Mouse (Mus musculus) cerebellum, adult (tissue): Measurements from ENCODE around the gene Gm20521.

Source experiments
- ATAC-seq: cut with Nextera tagmentation; 2 replicates; pipeline ENCODE4 v1.9.2; 2017; ENCODE audit warnings: mild to moderate bottlenecking, moderate library complexity, mixed read lengths; ENCODE audit not compliant: insufficient number of reproducible peaks, low FRiP score, low TSS enrichment

Gene Gm20521

DNA sequence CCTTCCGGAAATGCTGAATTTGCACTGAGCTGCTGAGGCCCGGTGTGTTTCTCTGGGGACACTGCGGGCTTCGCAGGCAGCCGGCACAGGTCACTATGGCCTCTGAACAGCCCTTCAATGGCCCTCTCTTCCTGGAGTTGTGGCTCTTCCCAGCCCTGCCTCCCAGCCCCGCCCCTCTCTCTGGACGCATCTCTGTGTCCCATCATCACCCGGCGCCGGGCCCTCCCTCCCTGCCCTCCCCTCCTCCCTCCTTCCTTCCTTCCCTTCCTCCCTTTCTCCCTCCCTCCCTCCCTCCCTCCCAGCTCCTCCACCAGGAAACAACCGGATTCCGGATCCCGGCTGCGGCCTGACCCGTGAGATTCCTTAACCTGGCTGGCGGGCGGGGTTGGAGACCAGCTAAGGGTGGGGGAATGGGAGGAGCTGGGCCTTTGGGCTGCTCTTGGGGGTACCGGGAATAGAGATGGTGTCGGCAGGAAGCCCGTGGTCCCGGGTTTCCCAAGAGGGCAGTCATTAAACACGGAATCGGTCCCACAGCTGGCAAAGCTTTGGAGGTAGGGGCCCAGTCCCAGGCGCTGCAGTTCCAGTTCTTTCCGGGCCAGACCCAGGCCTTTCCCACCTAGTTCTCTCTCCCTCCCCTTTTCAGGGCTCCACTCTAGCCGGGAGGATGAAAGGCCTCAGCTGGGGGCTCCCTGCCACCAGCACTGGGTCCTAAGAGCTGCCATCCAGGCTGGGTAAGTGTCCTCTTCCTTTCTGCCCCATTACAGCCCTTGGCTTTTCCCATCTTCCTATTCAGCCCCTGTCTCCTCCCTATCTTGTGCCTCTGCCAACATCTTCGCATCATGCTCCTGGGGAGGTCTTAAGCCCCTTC lies at the start of gene Gm20521, which contains the start of gene Bcl2l2:
Gm20521 (plus strand) TSS at position 288 of the 868 bp plus-strand sequence.
Bcl2l2 (plus strand) TSS at position 224 of the 868 bp plus-strand sequence.
- ATAC-seq = peak; percentile 78

DNA sequence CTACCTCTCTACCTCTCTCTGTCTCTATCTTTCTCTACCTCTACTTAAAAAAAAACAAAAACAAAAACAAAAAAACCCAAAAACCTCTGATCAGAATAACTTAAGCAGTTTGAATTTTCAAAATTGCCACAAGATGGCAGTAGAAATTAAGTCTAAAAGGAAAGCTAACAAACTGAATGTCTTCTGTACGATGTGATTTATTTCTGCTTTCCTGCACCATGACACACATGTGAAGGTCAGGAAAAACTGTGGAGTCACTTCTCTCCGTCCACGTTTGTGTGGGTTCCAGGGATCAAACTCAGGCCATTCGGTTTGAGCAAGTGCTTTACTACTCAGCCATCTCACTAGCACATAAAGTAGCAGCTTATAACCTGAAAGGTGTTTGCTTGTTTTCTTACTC lies 39.8 kb upstream of the Gm20521 start:
- no peak for ATAC-seq

DNA sequence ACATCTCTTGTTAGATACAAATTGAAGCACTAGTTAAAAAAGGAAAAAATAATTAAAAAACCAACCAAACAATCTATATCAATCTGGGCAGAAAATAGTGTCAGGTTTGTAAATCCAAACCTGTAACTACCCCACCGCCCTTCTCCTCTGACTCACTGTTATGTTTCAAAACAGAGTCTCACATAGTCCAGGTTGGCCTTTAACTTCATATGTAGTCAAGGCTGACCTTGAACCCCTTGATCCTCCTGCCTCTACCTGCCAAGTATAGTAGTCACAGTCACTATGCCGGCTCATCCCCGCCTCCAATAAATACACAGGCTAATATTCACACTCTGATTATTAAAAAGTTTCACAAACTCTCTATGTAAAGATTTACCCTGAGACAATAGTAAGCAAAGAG lies 27.5 kb upstream of the Gm20521 start:
- ATAC-seq = no peak

DNA sequence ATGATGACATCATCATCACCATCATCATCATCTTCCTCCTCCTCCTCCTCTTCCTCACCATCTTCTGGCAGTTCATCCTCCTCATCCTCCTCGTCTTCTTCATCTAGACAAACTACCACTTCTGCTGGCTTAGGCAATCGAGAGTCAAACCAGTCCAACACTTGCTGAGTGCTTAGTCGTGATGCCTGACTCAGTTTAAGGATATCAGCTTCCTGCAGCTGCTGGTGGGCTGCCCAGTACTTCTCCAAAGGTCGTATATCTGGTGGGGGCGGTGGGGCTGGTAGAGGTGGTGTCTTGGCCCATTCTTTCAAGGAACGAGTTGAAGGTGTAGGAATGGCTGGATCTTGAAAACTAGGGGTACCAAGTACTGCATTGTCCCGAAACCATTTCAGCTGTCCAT lies 26.5 kb upstream of the Gm20521 start:
- no peak for ATAC-seq

DNA sequence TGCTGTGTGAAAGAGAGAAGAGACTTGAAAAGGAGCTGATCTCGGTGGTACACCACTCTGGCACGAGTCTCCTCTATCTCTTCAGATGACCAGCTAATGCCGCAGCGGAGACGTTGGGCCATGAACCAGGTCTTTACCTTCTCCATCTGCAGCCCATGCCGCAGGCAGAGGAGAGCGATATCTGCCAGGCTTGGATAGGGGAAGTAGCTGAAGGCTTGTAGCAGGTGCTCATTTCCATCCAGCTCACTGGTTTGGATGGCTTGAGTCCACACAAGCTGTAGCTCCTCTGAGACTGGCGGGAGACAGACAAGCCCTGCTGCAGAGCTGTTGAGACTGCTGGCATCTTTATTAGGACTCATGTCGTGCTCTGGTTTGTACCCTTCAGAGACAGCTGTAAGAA lies 25.4 kb upstream of the Gm20521 start:
- peak; percentile 86 for ATAC-seq

DNA sequence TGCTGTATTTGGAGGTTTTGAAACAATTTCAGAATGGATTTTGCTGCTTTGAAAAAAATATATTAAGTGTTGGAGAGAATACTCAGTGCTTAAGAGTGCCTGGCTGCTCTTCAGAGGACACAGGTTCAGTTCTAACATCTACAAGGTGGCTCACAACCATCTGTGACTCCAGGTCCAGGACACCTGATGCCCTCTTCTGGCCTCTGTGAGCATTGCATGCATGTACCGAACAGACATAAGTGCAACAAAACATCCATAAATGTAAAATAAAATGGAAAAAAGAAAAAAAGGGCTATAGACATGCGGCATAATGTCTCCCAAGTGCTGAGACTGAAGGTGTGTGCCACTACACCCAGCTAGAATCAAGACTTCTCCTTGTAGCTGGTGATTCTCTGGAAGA lies 22.7 kb upstream of the Gm20521 start:
- no peak for ATAC-seq

DNA sequence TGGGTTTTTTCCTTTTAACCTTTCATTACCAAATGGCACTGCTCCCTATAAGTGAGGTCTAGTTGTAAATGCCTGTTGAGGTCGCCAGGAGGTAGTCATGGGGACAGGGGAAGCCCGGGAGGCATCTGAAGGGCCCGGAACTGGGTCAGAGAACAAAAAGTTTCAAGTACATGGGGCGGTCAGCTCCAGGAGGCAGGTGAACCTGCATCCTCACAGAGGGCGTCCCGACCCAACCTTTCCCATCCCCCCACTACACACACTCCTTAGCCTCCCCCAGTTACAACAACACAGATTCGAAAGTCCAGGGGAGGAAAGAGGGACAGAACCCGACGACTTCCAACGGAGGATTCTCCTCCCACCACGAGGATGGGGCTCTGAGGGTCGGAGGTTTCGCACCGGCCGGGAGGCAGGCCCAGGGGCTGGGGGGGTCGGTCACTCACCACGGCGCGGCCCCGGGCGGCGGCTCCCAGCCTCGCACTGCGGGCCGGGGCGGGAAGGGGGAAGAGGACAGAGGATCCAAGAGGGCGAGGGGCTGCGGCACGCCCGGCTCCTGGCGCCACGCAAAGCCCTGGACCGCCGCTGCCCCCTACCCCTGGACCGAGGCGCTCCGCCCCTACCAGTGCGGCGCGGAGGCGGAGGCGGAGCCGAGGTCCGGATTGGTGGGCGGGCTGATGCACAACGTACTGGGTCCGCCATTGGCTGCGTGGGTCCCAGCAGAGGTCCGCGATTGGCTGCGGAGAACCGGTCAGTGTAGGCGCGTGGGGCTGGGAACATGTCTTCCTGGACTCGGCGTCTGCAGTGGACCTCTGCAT lies 19.5 kb upstream of the Gm20521 start:
- ATAC-seq = peak; percentile 99

DNA sequence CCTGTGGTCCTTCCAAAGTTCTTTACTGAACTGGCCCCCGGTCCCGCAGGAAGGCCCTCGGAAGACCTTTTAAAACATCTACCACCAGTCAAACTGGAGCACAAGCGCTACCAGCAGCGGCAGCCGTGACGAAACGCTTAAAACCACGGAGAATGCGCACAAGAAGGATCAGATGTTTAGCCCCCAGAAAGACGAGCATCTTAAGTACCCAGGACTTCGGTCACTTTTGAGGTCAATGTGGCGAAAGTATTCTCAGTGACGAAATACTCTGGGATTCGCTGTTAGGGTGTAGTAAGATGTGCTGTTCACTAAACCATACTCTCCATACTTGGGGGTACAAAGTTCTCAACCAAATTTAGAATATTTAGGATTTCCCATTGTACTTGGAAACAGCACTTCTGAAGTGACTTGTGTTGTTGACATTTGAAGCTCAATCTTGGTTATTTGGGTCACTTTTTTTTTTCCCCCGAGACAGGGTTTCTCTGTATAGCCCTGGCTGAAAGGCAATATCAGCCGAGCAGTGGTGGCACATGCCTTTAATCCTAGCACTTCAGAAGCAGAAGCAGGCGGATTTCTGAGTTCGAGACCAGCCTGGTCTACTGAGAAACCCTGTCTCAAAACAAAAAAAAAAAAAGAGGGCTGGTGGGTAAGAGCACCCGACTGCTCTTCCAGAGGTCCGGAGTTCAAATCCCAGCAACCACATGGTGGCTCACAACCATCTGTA lies 18.8 kb upstream of the Gm20521 start:
- no peak for ATAC-seq

DNA sequence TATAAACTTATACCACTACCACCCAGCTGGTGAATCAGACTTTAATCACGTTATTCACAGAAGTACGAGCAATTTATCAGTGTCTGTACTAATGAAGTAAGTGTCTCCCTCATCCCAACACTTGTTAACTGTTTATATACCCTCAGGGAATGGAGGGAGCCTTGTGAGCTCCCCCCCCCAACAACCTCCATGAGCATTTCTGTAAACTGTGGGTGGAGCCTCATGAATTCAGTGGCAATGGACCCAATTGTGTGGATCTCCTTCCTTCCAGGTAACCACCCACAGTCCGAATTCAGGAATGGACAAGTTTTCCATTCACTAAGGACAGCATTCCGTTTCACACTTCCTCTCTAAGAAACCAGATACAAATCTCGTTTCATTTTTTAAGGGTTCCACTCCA lies 17.6 kb upstream of the Gm20521 start:
- no peak for ATAC-seq

DNA sequence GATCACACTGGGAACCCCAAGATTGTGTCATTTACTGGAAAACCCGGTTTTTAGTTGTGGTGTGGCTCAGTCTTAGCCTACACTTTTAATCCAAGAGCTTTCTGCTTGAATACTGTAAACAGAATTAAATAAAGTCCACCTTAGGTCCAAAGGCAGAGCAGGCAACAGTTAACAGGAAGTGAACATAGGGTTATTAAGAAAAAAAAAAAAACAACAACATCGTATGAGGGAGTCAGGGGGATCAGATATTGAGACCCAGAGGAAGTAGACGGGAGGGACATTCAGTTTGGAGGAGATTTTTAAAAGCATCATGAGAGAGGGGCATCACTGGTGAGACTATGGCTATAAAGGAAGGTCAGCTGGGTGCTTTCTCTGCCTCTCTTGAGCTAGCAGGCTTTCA lies 17.0 kb upstream of the Gm20521 start:
- ATAC-seq = no peak

DNA sequence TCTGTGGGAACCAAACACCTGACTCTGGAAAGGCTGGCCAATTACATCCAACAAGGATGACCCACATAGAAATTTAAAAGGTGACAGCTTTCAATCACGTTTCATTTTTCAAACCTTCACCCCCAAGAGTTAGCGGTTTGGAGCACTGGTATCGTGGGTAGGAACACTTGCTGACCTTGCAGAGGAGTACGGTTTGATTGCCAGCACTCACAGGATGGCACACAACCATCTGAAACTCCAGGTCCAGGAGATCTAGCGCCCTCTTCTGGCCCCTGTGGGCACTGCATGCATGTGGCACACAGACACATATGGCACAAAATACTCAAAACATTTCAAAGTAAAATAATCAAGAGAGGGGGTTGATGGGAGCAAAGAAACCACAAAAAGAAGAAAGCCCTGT lies 16.3 kb upstream of the Gm20521 start:
- ATAC-seq = no peak

DNA sequence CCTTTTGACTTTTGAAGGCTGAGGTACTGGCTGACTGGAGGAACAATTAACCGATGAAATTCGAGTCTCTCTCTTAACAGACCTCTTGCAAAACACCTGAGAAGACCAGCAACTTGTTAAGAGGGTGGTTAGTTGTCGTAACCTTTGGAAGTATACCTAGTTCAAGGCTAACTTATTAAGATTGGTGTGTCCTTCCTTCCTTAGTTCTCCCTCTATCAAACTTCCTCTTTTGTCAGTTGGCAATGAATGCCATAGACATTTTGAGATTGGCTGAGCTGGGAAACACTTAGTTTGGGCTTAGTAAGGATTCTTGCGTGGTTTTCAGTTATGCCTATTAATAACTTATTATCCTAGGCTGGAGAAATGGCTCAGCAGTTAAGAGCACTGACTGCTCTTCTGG lies 15.2 kb upstream of the Gm20521 start:
- no peak for ATAC-seq

DNA sequence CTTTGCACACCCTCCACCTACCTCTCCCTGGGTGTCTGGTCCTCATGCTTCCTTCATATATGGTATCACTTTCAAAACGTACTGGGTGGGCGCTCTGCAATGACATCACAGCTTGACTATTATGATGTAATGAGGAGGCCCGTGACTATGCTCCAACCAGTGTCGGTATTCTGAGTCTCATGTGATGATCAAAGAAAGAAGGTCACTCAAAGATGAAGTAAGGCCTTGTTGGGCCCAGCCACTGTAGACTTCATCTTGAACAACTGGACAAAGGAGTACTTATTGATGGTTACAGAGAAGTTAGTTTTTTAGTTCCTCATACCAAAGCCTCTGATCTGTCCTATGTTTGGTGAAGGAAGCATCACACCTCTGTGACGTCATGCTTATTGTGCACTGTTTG lies 12.4 kb upstream of the Gm20521 start, which contains the start of gene Homez:
Homez (minus strand) TSS at position 101 of the 400 bp plus-strand sequence.
- ATAC-seq = no peak

DNA sequence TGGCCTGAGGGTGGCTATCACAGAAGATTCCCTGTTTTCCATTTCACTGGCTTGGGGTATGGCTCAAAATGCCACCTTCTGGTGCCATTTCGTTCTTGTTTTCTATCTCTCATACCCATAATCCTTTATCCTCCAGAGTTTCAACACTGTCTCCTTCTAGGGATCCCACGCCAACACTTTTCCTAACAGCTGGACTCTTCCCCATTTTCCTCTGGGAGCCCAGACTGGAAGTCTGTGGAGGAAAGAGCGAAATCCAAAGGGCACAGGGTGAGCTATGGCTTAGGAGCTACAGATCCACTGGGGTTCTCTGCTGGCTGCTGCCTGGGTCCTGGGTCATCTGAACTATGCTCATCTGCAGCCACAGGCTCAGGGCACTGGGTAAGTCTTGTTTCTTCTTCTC lies 9.1 kb upstream of the Gm20521 start:
- ATAC-seq = no peak

DNA sequence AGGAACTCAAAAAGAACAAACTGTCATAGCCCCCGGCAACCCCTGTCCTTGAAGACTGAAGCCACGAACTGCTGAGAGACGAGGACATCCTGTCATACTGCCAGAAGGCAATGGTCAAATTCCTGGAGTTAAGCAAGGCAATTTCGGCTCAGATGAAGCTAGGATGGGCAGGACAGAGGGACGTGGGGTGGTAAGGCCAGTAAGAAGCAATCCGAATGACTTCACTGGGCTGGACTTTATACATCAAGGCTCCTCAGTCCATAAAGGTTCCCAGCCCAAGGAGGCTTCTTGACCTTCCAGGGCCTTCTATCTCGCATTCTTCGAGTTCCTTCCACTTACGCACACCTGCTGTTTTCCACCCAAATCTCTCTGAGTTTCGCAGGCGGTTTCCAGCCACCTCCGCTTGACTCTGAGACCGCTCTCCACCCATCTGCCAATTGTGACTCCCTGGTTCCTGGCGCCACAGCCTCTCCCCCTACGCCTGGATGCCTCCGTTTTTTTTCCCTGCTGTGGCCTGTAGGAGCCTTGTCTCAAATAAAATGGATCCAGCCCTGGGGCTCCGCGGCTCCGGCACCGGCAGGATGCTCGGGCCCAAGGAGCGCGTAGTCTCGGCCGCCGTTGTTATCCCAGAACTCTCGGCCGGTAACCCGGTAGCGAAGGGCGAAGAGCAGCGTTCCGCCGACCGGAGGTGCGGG lies 7.2 kb upstream of the Gm20521 start:
- peak; percentile 42 for ATAC-seq

DNA sequence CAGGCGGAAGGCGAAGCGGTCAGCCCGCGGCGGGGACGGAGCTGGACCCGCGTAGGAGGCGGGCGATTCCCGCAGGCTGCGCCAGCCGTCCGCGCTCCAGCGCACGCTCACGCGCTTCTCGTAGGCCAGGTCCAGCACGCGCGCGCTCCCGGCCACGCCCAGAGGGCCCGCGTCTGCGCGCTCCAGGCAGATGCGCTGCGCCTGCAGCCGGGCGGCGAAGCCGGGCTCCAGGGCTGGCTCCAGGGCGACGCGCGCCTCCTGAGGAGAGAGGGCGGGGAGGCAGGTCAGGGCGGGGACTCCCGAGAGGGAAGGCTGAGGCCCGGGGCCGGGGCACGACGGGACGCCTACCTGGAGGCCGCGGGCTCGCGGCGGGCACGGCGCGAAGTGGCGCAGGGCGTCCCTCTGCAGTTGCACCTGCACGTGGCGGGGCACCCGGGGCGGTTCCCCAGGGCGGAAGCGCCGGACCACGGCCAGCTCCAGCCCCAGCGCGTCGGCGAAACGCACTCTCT lies 6.6 kb upstream of the Gm20521 start:
- peak; percentile 81 for ATAC-seq

DNA sequence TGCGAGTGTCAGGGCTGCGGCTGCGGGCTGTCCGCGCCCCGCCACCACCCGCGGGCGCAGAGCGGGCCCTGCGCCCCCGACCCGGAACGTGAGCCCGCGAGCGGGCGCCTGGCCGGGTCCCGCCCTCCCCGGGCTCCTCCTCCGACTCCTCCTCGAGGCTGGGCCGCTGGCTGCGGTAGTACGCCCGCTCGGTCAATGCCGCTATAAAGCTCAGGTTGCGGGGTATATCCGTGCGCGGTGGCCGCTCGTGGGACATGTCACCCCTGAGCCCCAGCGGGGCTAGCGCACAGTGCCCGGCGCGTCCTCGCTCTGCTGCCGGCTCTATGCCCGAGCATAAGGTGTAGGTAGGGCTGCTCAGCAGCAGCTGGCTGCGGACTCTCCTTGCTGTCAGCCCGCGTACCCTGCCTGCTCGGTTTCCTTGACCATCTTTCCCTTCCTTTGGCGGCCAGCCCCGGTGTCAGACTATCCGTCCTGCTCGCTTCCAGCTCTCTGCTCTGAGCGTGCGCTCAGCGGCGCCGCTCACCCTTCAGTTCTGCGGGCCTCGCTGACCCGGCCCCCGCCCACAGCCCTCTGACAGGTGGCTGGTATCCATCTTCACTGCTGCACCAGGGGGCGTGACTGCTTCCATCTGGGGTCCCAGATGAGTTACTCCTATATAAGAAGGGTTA lies 6.1 kb upstream of the Gm20521 start, which contains the start of gene Ppp1r3e:
Ppp1r3e (minus strand) TSS at position 503 of the 668 bp plus-strand sequence.
- peak; percentile 67 for ATAC-seq

DNA sequence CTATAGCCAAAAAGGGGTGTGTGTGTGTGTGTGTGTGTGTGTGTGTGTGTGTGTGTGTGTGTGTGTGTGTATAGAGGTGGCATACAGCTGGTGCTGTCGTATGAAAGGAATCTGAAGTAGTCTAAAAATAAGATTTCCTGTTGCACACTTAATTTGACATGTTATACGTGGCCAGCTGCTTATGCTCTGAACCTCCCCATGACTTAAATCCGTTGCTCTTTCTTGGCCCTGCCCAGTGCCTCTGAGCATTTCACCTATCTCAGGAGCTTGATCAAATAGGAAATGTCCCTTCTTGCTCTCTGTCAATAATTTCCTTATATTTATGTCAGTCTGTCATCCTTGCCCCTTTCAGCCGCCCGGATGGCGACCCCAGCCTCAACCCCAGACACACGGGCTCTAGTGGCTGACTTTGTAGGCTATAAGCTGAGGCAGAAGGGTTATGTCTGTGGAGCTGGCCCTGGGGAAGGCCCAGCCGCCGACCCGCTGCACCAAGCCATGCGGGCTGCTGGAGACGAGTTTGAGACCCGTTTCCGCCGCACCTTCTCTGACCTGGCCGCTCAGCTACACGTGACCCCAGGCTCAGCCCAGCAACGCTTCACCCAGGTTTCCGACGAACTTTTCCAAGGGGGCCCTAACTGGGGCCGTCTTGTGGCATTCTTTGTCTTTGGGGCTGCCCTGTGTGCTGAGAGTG lies 926 bp downstream of the Gm20521 start:
- ATAC-seq = no peak

DNA sequence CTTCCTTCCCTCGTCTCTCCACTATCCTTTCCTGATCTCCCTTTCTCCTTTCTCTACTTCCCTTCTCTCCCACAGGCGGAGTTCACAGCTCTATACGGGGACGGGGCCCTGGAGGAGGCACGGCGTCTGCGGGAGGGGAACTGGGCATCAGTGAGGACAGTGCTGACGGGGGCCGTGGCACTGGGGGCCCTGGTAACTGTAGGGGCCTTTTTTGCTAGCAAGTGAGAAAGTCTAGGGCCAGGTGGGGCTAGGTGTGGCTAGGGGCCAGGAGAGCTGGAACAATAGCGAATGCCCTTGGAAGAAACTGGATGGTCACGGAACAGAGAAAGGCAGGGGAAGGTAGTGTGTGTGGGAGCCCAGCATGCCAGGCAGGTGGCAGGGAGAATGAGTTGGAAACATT lies 2.1 kb downstream of the Gm20521 start:
- ATAC-seq = no peak
